Mouse (Mus musculus) heart, adult 2 months (tissue): ENCODE results near the gene Aurkc. TPM values are rescaled to one million over a fixed set of nuclear protein-coding genes. Genes with fewer than 3 reads are reported as not detected.
"Not testable (repeated sequence)": the region's sequence is repeated elsewhere in the genome, so short reads cannot be mapped to it uniquely, and the experiment has no call there.

ENCODE experiments used
- DNase-seq, 2 experiments: peaks; one replicate each; pipeline ENCODE4 v3.0.0; 2021
- H3K27ac ChIP-seq: fragments of 200-600 bp; 2 replicates; pipeline ENCODE4 v1.8.1; 2022
- H3K27me3 ChIP-seq: fragments of 200-500 bp; 2 replicates; pipeline ENCODE4 v1.6.1; 2012; ENCODE audit warnings: mild to moderate bottlenecking, low read length, inconsistent platforms, mixed read lengths; ENCODE audit not compliant: control insufficient read depth, insufficient read depth
- H3K36me3 ChIP-seq: fragments of 200-500 bp; 2 replicates; pipeline ENCODE4 v1.6.1; 2012; ENCODE audit warnings: low read length, inconsistent platforms; ENCODE audit not compliant: control insufficient read depth, insufficient read depth
- H3K4me1 ChIP-seq: fragments of 200-500 bp; 2 replicates; pipeline ENCODE4 v1.6.1; 2011; ENCODE audit warnings: low read length; ENCODE audit not compliant: control insufficient read depth, insufficient read depth
- H3K4me3 ChIP-seq: fragments of 200-600 bp; 2 replicates; pipeline ENCODE4 v1.8.1; 2022
- H3K79me2 ChIP-seq: fragments of 200-500 bp; replicated peaks from 2 replicates; pipeline ENCODE4 v1.6.1; 2012; ENCODE audit warnings: mild to moderate bottlenecking, inconsistent platforms, low read length, moderate library complexity, mixed read lengths; ENCODE audit not compliant: control insufficient read depth, insufficient read depth
- H3K9ac ChIP-seq: fragments of 200-500 bp; 2 replicates; pipeline ENCODE4 v1.6.1; 2012; ENCODE audit warnings: low read depth, mild to moderate bottlenecking, control low read depth, inconsistent platforms, low read length, mixed read lengths
- CTCF ChIP-seq: fragments of 200-600 bp; IDR thresholded peaks from 2 replicates; pipeline ENCODE4 v1.8.1; 2022; ENCODE audit warnings: antibody characterized with exemption, mild to moderate bottlenecking, moderate library complexity
- EP300 ChIP-seq: fragments of 200-500 bp; IDR thresholded peaks from 2 replicates; pipeline ENCODE4 v1.6.1; 2011; ENCODE audit warnings: low read depth, low read length, control low read depth; ENCODE audit not compliant: insufficient read depth
- POLR2A ChIP-seq: fragments of 200-500 bp; IDR thresholded peaks from 2 replicates; pipeline ENCODE4 v1.6.1; 2011; ENCODE audit warnings: mild to moderate bottlenecking, low read depth, low read length, control low read depth; ENCODE audit not compliant: insufficient read depth
- WGBS: fragments of 180-500 bp; shearing (Covaris S2); methylation state at CpG from one replicate; pipeline ENCODE4 v1.1.7; 2018; 5-methylcytosine and 5-hydroxymethylcytosine counted together
- intact Hi-C: fragments of 180-260 bp; cut with DNase I; formaldehyde crosslinking; loops from one replicate; pipeline ENCODE4 v1.15.1; 2025
- long read RNA-seq: library from polyadenylated mRNA; stranded (forward); transcript quantifications from one replicate; pipeline ENCODE4 v2.0.0, GENCODE M21; 2021
- polyA plus RNA-seq: library from polyadenylated mRNA; depleted of rRNA; stranded (reverse); fragments of >200 nt; gene quantifications from 2 replicates; pipeline ENCODE4 v1.2.3, GENCODE M21; 2012; rRNA removed
- total RNA-seq, 2 experiments: library from RNA; stranded (reverse); gene quantifications; 2 replicates each; pipeline ENCODE4 v1.2.3; 2021

Aurkc gene
- total RNA-seq: not detected
- polyA plus RNA-seq: not detected in 2 replicates
- long read RNA-seq: 0 reads

- H3K27me3 ChIP-seq, intact Hi-C loops: not testable (repeated sequence)
Measured at GRCm38 (mm10) chr7:6995251-6995650, at the start of gene Aurkc. Gene Aurkc, plus strand, starts transcription at chr7:6995300.

DNA sequence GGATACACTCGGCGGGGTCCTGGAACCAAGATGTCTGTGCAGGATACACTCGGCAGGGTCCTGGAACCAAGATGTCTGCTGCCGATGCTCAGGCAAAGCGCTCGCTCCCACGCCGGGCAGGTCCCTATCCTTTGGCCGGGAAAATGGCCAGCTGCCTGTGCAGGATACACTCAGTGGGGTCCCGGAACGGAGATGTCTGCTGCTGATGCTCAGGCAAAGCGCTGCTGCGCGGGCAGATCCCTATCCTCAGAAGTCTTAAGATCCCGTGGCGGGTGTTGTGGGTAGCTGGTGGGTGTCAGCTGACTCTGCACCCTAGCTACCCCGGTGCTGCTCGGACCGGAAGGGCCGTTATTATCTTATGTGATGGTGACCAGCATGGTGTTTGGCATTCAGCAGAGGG is 47.0 kb upstream of the Aurkc start:
- H3K4me1 ChIP-seq, DNase-seq, H3K4me3 ChIP-seq, H3K27me3 ChIP-seq, H3K27ac ChIP-seq, intact Hi-C loops, H3K79me2 ChIP-seq, H3K9ac ChIP-seq, H3K36me3 ChIP-seq: not testable (repeated sequence)
- WGBS: 87% methylated on average over 20 of the region's 20 CpGs

More at GRCm38 (mm10) chr7:6995251-6995650, at the start of gene Aurkc:
- not testable (repeated sequence) for H3K4me3 ChIP-seq, DNase-seq, H3K27ac ChIP-seq, H3K36me3 ChIP-seq, H3K79me2 ChIP-seq, H3K4me1 ChIP-seq, H3K9ac ChIP-seq
- 71% methylated on average over 11 of the region's 11 CpGs for WGBS

DNA sequence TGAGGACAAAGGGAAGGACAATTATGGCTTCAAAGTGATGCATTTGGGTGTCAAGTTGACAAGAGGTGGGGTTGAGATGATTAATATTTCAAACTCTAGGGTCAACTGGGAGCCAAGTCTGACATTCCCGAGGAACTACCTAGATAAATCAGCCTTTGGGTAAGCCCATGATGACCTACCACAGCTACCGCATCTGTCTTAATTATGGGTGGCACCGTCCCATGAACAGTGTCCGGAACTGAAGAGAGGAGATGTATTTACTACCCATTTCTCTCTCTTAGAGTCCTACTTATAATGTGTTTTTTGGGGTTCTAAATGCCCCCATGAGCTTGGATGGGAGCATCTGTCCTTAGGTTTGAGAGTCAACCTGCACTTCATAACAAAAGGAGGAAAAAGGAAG is 38.5 kb upstream of the Aurkc start:
- Histone ChIP-seq H3K4me1 (no peaks in the 10 kb centered on the region), H3K4me3 (no peak overlapping the region), H3K79me2 (no peaks in the 10 kb centered on the region), H3K9ac (no peak overlapping the region), H3K36me3 (no peaks in the 10 kb centered on the region), H3K27me3 (no peaks in the 10 kb centered on the region), H3K27ac (no peak overlapping the region)
- intact Hi-C loops: no loop called here
- TF ChIP-seq CTCF (no peak), EP300 (no peak), POLR2A (no peak)
- WGBS: 83% methylated on average over 4 of the region's 4 CpGs
- no peak for DNase-seq

GRCm38 (mm10) chr7:6958574-6958973 is 36.5 kb upstream of the Aurkc start:
- Histone ChIP-seq H3K27ac (no peak overlapping the region), H3K27me3 (no peaks in the 10 kb centered on the region), H3K36me3 (no peaks in the 10 kb centered on the region), H3K4me1 (no peaks in the 10 kb centered on the region), H3K9ac (no peak overlapping the region), H3K79me2 (no peaks in the 10 kb centered on the region), H3K4me3 (no peak overlapping the region)
- no peak for TF ChIP-seq POLR2A
- no peak for TF ChIP-seq EP300
- TF ChIP-seq CTCF: no peak
- WGBS: 81% methylated on average over 1 of the region's 1 CpGs
- DNase-seq: no peak
- intact Hi-C loops: no loop called here

GRCm38 (mm10) chr7:6973566-6973965 is 21.5 kb upstream of the Aurkc start:
- no peak for DNase-seq
- WGBS: 88% methylated on average over 1 of the region's 1 CpGs
- intact Hi-C loops: no loop called here
- Histone ChIP-seq H3K27me3 (no peaks in the 10 kb centered on the region), H3K9ac (no peak overlapping the region), H3K36me3 (no peaks in the 10 kb centered on the region), H3K4me1 (no peaks in the 10 kb centered on the region), H3K79me2 (no peaks in the 10 kb centered on the region), H3K27ac (no peak overlapping the region), H3K4me3 (no peak overlapping the region)
- TF ChIP-seq POLR2A (no peak), EP300 (no peak), CTCF (no peak)

- Histone ChIP-seq H3K27me3 (no peaks in the 10 kb centered on the region), H3K4me1 (no peaks in the 10 kb centered on the region), H3K36me3 (no peaks in the 10 kb centered on the region), H3K9ac (no peak overlapping the region), H3K27ac (no peak overlapping the region), H3K4me3 (no peak overlapping the region), H3K79me2 (no peaks in the 10 kb centered on the region)
- intact Hi-C loops: no loop called here
- TF ChIP-seq EP300 (no peak), POLR2A (no peak), CTCF (no peak)
- WGBS: 84% methylated on average over 19 of the region's 19 CpGs
- DNase-seq: no peak
Measured at GRCm38 (mm10) chr7:6976890-6977289, 18.2 kb upstream of the Aurkc start.

DNA sequence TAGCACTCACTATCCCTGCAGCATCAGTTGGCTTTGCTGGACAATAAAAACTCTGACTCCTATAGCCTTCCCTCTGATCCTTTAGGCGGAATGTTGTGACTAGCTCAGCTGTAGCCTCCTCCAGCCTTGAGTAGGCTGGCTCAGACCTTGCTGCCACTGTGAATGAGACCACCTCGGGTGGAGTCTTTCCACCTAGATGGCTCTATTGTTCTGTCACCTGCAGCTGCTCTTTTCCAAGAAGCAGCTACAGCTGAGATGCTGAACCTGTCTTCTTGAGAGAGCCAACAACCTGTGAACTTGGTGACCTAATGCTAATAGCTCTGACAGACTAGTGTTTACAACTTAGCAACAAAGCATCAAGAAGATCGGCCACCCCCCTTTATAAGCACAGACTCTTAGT is 3.8 kb downstream of the Aurkc start:
- H3K9ac ChIP-seq, H3K27me3 ChIP-seq, intact Hi-C loops, DNase-seq, H3K4me1 ChIP-seq, H3K27ac ChIP-seq, H3K79me2 ChIP-seq, H3K4me3 ChIP-seq, H3K36me3 ChIP-seq: not testable (repeated sequence)
- WGBS: 53% methylated on average over 3 of the region's 3 CpGs

GRCm38 (mm10) chr7:7005441-7005840 is 10.3 kb downstream of the Aurkc start:
- not testable (repeated sequence) for H3K27ac ChIP-seq, DNase-seq
- 56% methylated on average over 5 of the region's 5 CpGs for WGBS

More at GRCm38 (mm10) chr7:7005441-7005840, 10.3 kb downstream of the Aurkc start:
- H3K36me3 ChIP-seq, H3K4me3 ChIP-seq, H3K79me2 ChIP-seq, intact Hi-C loops, H3K9ac ChIP-seq, H3K27me3 ChIP-seq, H3K4me1 ChIP-seq: not testable (repeated sequence)
